Mouse (Mus musculus) ES-E14 (cell line): ENCODE results near the gene Nars2. TPM values are rescaled to one million over a fixed set of nuclear protein-coding genes. Genes with fewer than 3 reads are reported as not detected.

ENCODE experiments used
- DNase-seq: peaks from one replicate; pipeline ENCODE4 v3.0.0-alpha.2; 2013; ENCODE audit warnings: low read depth, low spot score
- H3K27ac ChIP-seq: 2 replicates; pipeline ENCODE4 v1.5.1; 2012; ENCODE audit warnings: low read depth, mild to moderate bottlenecking, low read length, moderate library complexity, mixed read lengths; ENCODE audit not compliant: poor library complexity, insufficient read depth, severe bottlenecking
- H3K36me3 ChIP-seq: 2 replicates; pipeline ENCODE4 v1.6.1; 2012; ENCODE audit warnings: mild to moderate bottlenecking, low read length, moderate library complexity, mixed read lengths; ENCODE audit not compliant: control insufficient read depth, poor library complexity, insufficient read depth, severe bottlenecking
- H3K4me1 ChIP-seq, 2 experiments: fragments of 150-350 bp in 1 of 2; sonication (generic) in 1 of 2; 2 replicates each; pipeline ENCODE4 v1.6.1; 2012; ENCODE audit warnings: low read length in 2 of 2, mild to moderate bottlenecking in 1 of 2, mixed read lengths in 1 of 2; ENCODE audit not compliant: control insufficient read depth in 2 of 2, insufficient read depth in 2 of 2, poor library complexity in 1 of 2
- H3K4me3 ChIP-seq, 2 experiments: fragments of 150-350 bp in 1 of 2; sonication (generic) in 1 of 2; 2 replicates each; pipeline ENCODE4 v1.5.1; 2012; ENCODE audit warnings: low read length in 2 of 2, low read depth in 1 of 2, mild to moderate bottlenecking in 1 of 2, mixed read lengths in 1 of 2; ENCODE audit not compliant: insufficient read depth in 1 of 2, poor library complexity in 1 of 2, severe bottlenecking in 1 of 2
- H3K9ac ChIP-seq: 2 replicates; pipeline ENCODE4 v1.6.1; 2012; ENCODE audit warnings: low read depth, mild to moderate bottlenecking, low read length, mixed read lengths; ENCODE audit not compliant: poor library complexity, insufficient read depth, severe bottlenecking
- H3K9me3 ChIP-seq: fragments of 150-350 bp; sonication (generic); 2 replicates; pipeline ENCODE4 v1.6.1; 2012; ENCODE audit warnings: low read depth, mild to moderate bottlenecking, low read length; ENCODE audit not compliant: control insufficient read depth, insufficient read depth
- CHD2 ChIP-seq: IDR thresholded peaks from 2 replicates; pipeline ENCODE4 v1.6.1; 2014; ENCODE audit warnings: mild to moderate bottlenecking, low read depth, low read length, inconsistent platforms
- HCFC1 ChIP-seq: IDR thresholded peaks from 2 replicates; pipeline ENCODE4 v1.6.1; 2012; ENCODE audit warnings: low read length, inconsistent platforms, borderline replicate concordance; ENCODE audit not compliant: insufficient read depth
- MAFK ChIP-seq: IDR thresholded peaks from 2 replicates; pipeline ENCODE4 v1.6.1; 2014; ENCODE audit warnings: mild to moderate bottlenecking, low read depth, low read length, inconsistent platforms; ENCODE audit not compliant: insufficient read depth
- ZC3H11A ChIP-seq: IDR thresholded peaks from 2 replicates; pipeline ENCODE4 v1.6.1; 2012; ENCODE audit warnings: low read depth, mild to moderate bottlenecking, inconsistent platforms, low read length, borderline replicate concordance
- ZNF384 ChIP-seq: IDR thresholded peaks from 2 replicates; pipeline ENCODE4 v1.6.1; 2012; ENCODE audit warnings: low read depth, low read length, inconsistent platforms
- in situ Hi-C, 2 experiments: fragments of 600-800 bp; cut with MboI; formaldehyde crosslinking; loops; one replicate each; pipeline ENCODE4 v1.15.1; 2025; ENCODE audit warnings: low sequenced_read_pairs in 2 of 2, inconsistent platforms in 1 of 2; ENCODE audit not compliant: unreplicated experiment in 2 of 2
- total RNA-seq: library from RNA; depleted of rRNA; stranded (reverse); fragments of 300-350 nt; gene quantifications from 2 replicates; pipeline ENCODE4 v1.2.3, GENCODE M21; 2012

The Nars2 gene
- total RNA-seq, 1 experiment: 9.0 TPM

DNA sequence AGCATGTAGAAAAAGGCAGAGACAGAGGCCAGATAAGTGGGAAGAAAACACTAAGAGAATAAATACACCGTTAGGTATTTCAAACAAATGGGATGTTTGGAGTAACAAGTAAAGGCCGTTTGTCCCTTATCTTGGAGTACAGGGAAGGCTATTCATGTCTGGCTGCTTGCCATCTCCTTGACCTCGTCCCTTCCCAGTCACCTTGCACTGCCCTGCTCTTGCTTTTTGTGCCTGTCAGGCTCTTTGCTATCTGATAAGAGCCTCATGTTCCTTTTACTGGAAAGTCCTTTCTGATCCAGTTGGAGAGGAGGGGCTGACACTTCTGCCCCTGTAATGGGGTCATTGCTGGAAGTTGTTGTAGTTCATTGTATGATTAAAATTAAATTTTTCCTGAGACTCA, 61.7 kb downstream of the Nars2 start:
- Histone ChIP-seq H3K27ac (no peak overlapping the region), H3K4me3 (no peak overlapping the region), H3K4me1 (no peaks in the 10 kb centered on the region), H3K9me3 (peaks cover 3% of the 10 kb centered on the region; the same call in 1 of the 2 replicates), H3K9ac (no peak overlapping the region), H3K36me3 (no peaks in the 10 kb centered on the region)
- DNase-seq: no peak
- TF ChIP-seq ZNF384 (no peak), HCFC1 (no peak), ZC3H11A (no peak), MAFK (no peak), CHD2 (no peak)
- in situ Hi-C loops: no loop called here

DNA sequence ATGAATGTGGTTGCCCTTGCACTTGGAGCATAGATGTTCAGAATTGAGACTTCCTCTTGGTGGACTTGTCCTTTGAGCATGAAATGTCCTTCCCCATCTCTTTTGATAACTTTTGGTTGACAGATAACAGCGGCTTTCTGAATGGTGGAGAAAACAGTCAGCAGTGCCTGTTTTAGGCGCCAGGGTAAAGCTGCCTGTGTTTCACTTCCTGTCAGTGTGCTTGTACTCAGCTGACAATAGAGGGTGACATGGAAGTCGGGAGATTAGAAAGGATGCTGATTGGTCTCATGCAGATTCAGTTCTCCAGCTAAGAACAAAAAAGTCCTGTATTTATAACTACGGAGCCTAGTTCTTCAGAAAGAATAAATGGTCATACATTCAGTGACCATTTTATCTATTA, 66.7 kb downstream of the Nars2 start:
- Histone ChIP-seq H3K27ac (no peak overlapping the region), H3K36me3 (no peaks in the 10 kb centered on the region), H3K9ac (no peak overlapping the region), H3K4me1 (no peaks in the 10 kb centered on the region), H3K4me3 (no peak overlapping the region), H3K9me3 (peaks cover 3% of the 10 kb centered on the region; the same call in 1 of the 2 replicates)
- TF ChIP-seq MAFK: no peak
- TF ChIP-seq ZC3H11A: no peak
- no peak for TF ChIP-seq CHD2
- TF ChIP-seq ZNF384: no peak
- no peak for TF ChIP-seq HCFC1
- DNase-seq: no peak
- in situ Hi-C loops: no loop called here

DNA sequence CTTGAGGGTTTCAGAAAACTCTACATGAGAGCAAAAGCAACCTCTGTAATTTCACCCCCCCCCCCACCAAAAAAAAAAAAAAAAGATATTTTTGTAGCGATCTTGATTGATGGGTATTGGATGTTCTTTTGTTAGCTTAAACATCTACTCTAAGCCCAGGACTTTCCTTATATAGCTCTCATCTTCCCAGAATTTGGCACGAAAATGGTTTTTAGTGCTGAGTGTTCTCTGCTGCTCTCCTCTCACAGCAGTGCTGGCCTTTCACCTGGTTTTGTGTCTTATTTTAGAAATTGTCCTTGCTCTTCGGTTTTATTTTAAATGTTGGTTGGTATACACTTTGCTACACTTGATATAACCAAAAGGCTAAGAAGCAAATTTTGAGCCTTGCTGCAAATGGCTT, 67.1 kb downstream of the Nars2 start:
- in situ Hi-C loops: no loop called here
- Histone ChIP-seq H3K4me3 (no peak overlapping the region), H3K36me3 (no peaks in the 10 kb centered on the region), H3K9me3 (peaks cover 3% of the 10 kb centered on the region; the same call in 1 of the 2 replicates), H3K27ac (no peak overlapping the region), H3K9ac (no peak overlapping the region), H3K4me1 (no peaks in the 10 kb centered on the region)
- DNase-seq: no peak
- TF ChIP-seq CHD2: no peak
- TF ChIP-seq ZC3H11A: no peak
- no peak for TF ChIP-seq ZNF384
- TF ChIP-seq HCFC1: no peak
- TF ChIP-seq MAFK: no peak

DNA sequence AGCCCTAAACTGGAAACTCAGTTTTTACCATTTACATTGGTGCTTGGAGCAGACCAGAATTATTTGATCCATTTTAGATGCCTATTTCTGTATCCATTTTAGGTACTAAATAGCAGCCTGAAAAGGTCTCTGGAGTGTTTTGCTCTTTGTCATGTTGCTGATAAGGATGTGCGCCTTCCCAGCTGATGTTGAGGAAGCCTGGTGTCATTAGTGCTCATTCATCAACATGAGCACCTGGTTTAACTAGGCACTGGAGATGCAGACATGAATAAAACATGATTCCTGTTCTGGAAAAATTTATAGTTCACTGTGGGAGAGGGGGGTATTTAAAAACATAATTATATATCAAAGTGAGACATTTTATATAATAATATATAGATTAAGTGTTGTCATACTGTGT, 68.0 kb downstream of the Nars2 start:
- H3K36me3 ChIP-seq: no peaks in the 10 kb centered on the region
- H3K27ac ChIP-seq: no peak overlapping the region
- no peak for DNase-seq
- in situ Hi-C loops: no loop called here
- H3K9ac ChIP-seq: no peak overlapping the region
- H3K9me3 ChIP-seq: peaks cover 3% of the 10 kb centered on the region; the same call in 1 of the 2 replicates
- no peak overlapping the region for H3K4me3 ChIP-seq
- H3K4me1 ChIP-seq: no peaks in the 10 kb centered on the region
- no peak for TF ChIP-seq ZC3H11A
- TF ChIP-seq ZNF384: no peak
- no peak for TF ChIP-seq CHD2
- no peak for TF ChIP-seq MAFK

DNA sequence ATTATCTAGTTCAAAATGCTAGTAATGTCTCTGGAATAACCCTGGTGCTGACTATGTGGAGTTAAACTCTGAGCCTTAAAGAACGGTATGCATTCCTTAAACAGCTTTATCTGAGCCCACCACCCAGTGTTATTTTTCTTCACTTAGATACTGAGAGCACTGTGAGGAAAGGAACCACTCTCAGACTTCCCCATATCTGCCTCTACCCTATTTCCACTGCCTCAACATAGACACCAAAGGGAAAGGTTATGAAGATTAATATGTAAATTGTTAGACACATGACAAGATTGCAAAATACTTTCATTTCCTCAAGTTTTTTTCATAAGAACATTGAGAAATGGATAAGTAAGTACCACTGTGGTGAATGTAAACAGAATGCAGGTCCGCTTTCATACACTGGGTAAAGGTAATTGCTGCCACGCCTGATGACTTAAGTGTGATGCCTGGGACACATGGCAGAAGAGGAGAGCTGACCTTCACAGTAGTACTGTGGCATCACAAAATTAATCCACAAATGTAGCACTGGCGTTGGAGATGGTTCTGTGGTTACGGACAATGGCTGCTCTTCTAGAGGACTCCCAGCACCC, 75.6 kb downstream of the Nars2 start:
- no peak for TF ChIP-seq HCFC1
- no peak for TF ChIP-seq CHD2
- no peak for TF ChIP-seq ZC3H11A
- TF ChIP-seq MAFK: no peak
- TF ChIP-seq ZNF384: no peak
- H3K36me3 ChIP-seq: peaks cover 2% of the 10 kb centered on the region; the same call in 1 of the 2 replicates
- H3K4me1 ChIP-seq: no peaks in the 10 kb centered on the region
- no peak for DNase-seq
- no peaks in the 10 kb centered on the region for H3K9me3 ChIP-seq
- no peak overlapping the region for H3K4me3 ChIP-seq
- H3K27ac ChIP-seq: no peak overlapping the region
- no peak overlapping the region for H3K9ac ChIP-seq
- in situ Hi-C loops: no loop called here
